Mouse (Mus musculus) mesoderm, embryonic 11.5 days (tissue): ENCODE data around the gene Bsn.

Source experiments
- DNase-seq: peaks from one replicate; pipeline ENCODE4 v3.0.0-alpha.2; 2012; ENCODE audit warnings: low read depth, low spot score

Bsn gene

GRCm38 (mm10) chr9:108125731-108126130 is 64.5 kb downstream of the Bsn start:
- DNase-seq, result no peak

DNA sequence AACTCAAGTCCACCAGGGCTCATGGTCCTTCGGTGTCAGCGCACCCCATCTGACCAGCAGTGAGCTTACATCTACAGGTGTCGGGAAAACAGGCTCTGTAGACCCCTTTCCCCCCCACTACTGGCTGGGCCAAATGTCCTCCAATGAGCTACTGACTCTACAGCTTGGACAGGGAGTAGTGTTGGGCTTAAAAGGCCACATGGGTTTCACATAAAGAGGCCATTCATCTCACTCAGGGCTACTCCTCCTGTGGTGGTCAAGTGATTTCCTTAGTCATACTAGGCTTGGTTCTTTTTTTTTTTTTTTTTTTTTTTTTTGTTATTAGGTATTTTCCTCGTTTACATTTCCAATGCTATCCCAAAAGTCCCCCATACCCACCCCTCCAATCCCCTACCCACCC is 66.3 kb downstream of the Bsn start:
- DNase-seq, result no peak

DNA sequence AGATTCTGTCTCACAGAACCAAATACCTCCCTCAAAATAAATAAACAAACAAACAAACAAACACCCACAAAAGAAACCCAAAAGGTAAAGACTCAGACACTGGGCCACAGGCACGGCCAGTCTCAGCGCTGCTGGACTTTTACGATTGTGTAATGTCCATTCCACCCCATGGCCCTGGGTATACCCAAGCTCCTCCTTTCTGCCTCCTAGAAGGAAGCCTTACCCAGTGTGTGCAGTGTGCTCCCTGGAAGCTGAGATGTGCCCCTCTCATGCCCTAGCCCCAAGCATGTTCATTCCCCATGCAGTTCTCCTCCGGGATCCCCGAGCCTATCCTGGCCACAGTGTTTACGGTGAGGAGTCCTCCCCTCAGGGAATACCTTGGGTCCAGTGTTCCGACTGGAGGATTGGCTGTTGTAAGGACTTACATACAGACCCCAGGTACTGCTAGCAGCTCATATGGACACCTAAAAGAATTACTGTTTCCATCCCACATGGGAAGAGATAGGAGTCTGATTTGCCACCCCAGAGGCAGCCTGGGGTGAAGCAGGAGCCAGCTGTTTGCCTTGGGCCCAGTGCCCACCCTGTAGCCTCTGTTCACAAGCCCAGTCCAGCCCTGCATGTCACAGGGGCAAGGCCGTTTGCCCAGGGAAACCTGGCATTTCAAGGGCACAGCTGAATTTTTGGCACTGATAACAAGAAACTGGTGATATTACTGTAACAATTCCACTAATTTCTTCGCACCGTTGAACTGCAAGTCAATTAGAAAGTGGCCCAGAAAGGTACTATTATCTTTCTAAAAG is 68.8 kb downstream of the Bsn start:
- no peak for DNase-seq

DNA sequence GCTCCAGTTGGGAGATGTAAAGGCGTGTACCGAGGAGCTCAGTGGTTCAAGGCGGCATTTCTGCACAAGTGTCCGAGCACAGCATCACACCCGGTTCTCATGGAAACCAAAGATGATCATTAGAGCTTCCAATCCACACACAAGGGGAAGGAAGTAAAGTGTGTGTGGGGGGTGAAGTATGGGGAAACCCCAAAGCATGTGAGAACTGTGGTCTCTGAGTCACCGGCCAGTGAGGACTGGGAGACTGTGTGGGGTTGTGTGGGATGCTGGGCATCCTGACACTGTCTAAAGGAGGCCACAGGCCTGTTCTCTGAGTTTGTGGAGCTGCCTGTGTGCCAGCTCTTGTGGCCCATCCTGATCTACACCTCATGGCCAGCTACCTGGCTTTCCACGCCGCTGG is 69.5 kb downstream of the Bsn start:
- no peak for DNase-seq

- no peak for DNase-seq
Observed at GRCm38 (mm10) chr9:108119891-108120411, 70.2 kb downstream of the Bsn start.

- no peak for DNase-seq
Observed at GRCm38 (mm10) chr9:108117143-108117542, 73.0 kb downstream of the Bsn start.

GRCm38 (mm10) chr9:108115290-108116077 is 74.7 kb downstream of the Bsn start:
- DNase-seq, result no peak

- no peak for DNase-seq
Observed at GRCm38 (mm10) chr9:108112719-108113340, 77.4 kb downstream of the Bsn start.

- no peak for DNase-seq
Observed at GRCm38 (mm10) chr9:108111593-108112121, 78.5 kb downstream of the Bsn start.

DNA sequence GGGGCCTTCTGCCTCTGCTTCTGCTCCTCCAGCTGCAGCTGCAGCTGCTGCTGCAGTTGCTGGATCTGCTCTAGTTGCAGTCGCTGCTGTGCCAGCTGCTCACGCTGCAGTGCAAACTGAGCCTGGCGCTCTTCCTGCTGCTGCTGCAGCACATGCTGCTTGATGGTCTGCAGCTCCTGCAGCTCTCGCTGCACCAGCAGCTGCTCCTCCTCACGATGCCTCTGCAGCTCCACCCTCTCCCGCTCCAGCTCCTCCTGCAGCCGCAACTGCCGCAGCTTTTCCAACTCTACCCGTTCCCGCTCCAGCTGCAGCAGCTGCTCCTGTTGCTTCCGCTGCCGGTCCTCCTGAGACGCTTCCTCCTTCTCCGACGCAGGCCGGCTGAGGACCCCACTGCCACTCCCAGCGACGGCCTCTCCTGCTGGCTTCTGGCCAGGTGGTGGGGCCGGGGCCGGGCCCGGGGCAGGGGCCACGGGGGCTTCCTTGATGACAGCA is 79.0 kb downstream of the Bsn start:
- peak; percentile 23 for DNase-seq

DNA sequence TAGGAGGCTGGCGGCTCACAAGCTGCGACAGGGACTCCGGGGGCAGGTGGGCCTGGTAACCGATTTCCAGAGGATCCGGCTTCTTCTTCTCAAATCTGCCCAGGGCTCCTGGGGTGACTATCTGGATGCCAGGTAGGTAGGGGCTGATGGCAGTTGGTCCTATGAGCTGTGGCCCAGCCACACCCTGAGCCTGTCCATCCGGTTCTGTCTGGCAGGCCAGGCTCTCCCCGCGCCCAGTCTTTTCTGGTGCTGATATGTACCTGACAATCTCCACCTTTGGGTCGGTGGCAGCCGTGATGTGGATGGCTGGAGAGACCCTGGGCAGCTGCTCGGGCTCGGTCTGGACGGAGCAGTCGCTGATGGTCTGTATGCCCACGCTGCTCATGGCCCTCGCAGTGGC is 80.0 kb downstream of the Bsn start:
- no peak for DNase-seq

DNA sequence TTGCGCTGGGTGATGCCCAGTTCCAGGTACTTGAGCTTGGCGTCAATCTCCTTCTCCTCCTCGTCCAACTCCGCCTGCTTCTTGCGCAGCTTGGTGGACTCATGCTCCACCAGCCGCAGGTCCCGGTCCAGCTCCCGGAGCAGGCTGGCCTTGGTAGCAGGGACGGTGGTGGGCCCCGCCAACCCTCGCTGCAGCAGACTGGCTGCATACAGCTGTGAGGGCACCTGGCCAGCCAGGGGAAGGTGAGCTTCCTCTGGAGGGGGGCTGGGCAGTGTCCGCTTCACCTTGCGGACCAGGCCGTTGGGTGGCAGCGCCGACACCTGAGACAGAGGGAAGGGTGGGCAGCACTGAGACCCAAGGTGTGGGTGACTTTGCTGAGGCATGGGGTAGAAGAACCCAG is 82.3 kb downstream of the Bsn start:
- DNase-seq, result no peak

- no peak for DNase-seq
Observed at GRCm38 (mm10) chr9:108106090-108106489, 84.1 kb downstream of the Bsn start.

DNA sequence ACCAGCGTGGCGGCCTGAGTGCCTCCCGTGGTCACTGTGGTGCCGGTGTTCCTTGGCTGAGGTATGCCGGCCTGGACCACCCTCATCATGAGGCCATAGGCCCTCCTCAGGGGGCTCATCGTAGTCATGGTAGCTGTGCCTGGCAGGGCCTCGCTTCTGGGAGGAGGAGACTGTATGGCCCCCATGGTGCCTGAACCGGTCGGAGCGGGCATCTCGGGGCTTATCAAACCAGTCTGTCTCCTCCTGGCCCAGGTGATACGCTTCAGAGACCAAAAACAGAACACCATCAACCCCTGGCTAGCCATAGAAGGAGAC is 84.7 kb downstream of the Bsn start:
- DNase-seq, result no peak

DNA sequence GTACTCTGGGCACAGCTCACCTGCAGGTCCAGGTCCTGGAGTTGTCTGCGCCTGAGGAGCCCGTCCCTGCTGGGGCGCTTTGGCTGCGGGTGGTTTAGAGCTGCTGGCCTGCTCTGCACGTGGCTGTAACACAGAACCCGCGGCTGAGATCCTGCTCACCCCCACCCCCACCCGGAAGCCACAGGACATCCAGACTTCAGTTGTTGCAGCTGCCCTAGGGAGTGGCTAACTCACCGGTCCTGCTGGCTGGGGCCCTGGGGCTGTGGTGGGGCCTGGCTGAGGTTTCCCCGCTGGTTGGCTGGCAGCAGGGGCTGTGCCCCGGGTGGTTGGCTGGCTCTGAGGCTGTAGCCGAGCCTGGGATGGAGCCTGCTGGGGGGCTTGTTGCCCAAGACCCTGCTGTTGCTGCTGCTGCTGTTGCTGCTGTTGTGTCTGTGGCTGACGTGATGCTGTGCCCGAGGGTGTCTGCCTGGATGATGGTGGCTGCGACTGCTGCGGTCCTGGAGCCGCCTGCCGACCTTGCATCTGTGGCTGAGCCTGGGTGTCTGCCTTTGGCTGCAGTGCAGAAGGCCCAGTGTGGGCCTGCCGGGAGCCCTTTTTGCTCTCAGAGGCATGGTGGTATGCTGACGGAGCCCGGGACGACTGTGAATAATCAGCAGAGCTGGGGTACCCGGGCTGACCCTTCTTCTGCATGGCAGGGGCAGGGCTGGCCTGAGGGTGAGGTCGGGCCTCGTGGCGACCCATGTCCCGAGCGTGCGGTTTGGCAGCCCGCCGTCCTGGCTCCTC is 85.2 kb downstream of the Bsn start:
- peak; percentile 30 for DNase-seq

- DNase-seq, result no peak
Observed at GRCm38 (mm10) chr9:108099619-108100018, 90.6 kb downstream of the Bsn start.

DNA sequence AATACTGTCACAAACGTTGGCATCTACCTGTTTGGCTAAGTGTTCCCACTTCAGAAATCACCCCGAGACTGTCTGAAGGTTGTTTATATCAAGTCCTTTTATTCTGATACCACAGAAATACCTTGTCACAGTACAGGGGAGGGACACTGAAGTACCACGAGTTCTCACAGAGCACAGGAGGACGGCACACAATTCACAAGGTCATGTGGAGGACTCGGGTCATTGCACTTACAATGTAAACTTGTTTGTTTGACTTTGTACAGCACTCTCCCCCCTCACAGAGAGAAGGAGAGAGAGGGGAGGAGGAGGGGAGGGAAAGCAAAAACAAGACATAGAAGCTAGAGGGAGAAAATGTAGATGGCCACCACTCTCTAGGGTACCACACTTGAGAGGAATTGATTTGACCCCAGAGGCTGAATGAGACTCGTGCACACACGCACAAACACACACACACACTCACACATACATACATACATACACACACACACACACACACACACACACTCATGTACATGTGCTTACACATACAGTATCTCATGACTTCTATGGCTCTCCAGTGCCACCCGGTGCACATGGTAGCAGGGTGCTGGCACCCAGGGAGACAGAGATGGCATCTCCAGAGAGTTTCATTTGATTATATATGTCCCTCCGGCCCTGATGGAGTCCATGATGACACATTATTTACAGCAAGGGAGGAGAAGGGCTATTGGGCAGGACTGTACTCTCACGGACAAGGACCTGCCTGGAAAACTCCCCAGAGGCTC is 94.1 kb downstream of the Bsn start:
- DNase-seq, result no peak

GRCm38 (mm10) chr9:108095518-108095917 is 94.7 kb downstream of the Bsn start:
- peak; percentile 86 for DNase-seq

DNA sequence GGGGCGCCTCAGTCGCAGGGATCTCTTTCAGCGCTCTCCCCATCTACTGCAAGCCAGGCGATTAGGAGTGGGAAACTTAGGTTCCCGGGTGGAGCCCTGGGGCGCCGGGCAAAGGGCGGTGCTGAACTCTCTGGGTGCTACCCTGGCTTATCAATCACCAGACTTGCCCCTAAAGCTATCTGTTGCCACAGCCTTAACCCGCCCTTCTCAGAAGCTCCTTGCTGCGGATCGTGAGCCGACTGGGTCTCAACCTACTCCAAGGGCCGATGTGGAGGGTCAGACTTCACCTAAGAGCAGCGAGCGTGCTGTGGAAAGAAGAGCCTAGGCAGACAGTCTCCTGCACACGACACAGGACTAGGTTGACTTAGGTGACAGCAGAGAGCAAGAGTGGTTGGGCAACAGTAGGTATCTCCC is 95.2 kb downstream of the Bsn start:
- no peak for DNase-seq

GRCm38 (mm10) chr9:108094184-108094941 is 95.8 kb downstream of the Bsn start, which contains the start of gene Apeh:
TSS of gene Apeh (minus strand) at chr9:108094606.
- peak; percentile 95 for DNase-seq
